Mouse (Mus musculus): ENCODE measurements around the gene Ppfia2. TPM values are rescaled to one million over a fixed set of nuclear protein-coding genes. Genes with fewer than 3 reads are reported as not detected.

Gene Ppfia2
- polyA plus RNA-seq, 1 experiment, result 0.87 TPM

- 50% methylated on average over 1 of the region's 1 CpGs for WGBS
- no peaks in the 10 kb centered on the region for H3K4me1 ChIP-seq (ENCODE audit: control insufficient read depth, insufficient read depth, low read length)
- TF ChIP-seq POLR2A (IDR thresholded peaks at IDR 0.05; ENCODE audit: borderline replicate concordance, control insufficient read depth, low read depth, low read length) (no peak), CTCF (IDR thresholded peaks at IDR 0.05; ENCODE audit: control insufficient read depth, insufficient read depth, low read length) (no peak)
- no peak overlapping the region for H3K4me3 ChIP-seq (replicated peaks; ENCODE audit: control insufficient read depth, low read depth, low read length)
- no peak overlapping the region for H3K27ac ChIP-seq (ENCODE audit: control insufficient read depth, insufficient read depth, low read depth, low read length, poor library complexity)
Observed at GRCm38 (mm10) chr10:106939441-106939840, 469.3 kb downstream of the Ppfia2 start.

GRCm38 (mm10) chr10:106941380-106941779, 471.2 kb downstream of the Ppfia2 start:
- H3K27ac ChIP-seq (ENCODE audit: control insufficient read depth, insufficient read depth, low read depth, low read length, poor library complexity), result no peak overlapping the region
- TF ChIP-seq POLR2A (IDR thresholded peaks at IDR 0.05; ENCODE audit: borderline replicate concordance, control insufficient read depth, low read depth, low read length) (no peak), CTCF (IDR thresholded peaks at IDR 0.05; ENCODE audit: control insufficient read depth, insufficient read depth, low read length) (no peak)
- WGBS, result 68% methylated on average over 5 of the region's 5 CpGs
- H3K4me1 ChIP-seq (ENCODE audit: control insufficient read depth, insufficient read depth, low read length), result no peaks in the 10 kb centered on the region
- H3K4me3 ChIP-seq (replicated peaks; ENCODE audit: control insufficient read depth, low read depth, low read length), result no peak overlapping the region

- no peak overlapping the region for H3K27ac ChIP-seq (ENCODE audit: control insufficient read depth, insufficient read depth, low read depth, low read length, poor library complexity)
- H3K4me3 ChIP-seq (replicated peaks; ENCODE audit: control insufficient read depth, low read depth, low read length), result no peak overlapping the region
- H3K4me1 ChIP-seq (ENCODE audit: control insufficient read depth, insufficient read depth, low read length), result no peaks in the 10 kb centered on the region
- WGBS, result 66% methylated on average over 3 of the region's 3 CpGs
- no peak for TF ChIP-seq CTCF (IDR thresholded peaks at IDR 0.05; ENCODE audit: control insufficient read depth, insufficient read depth, low read length)
Observed at GRCm38 (mm10) chr10:106959026-106959425, 488.9 kb downstream of the Ppfia2 start.

GRCm38 (mm10) chr10:106975193-106976141, 505.3 kb downstream of the Ppfia2 start:
- TF ChIP-seq POLR2A (IDR thresholded peaks at IDR 0.05; ENCODE audit: borderline replicate concordance, control insufficient read depth, low read depth, low read length) (no peak), CTCF (IDR thresholded peaks at IDR 0.05; ENCODE audit: control insufficient read depth, insufficient read depth, low read length) (no peak)
- Histone ChIP-seq H3K4me1 (ENCODE audit: control insufficient read depth, insufficient read depth, low read length) (no peaks in the 10 kb centered on the region), H3K4me3 (replicated peaks; ENCODE audit: control insufficient read depth, low read depth, low read length) (no peak overlapping the region), H3K27ac (ENCODE audit: control insufficient read depth, insufficient read depth, low read depth, low read length, poor library complexity) (no peak overlapping the region)
- 73% methylated on average over 13 of the region's 13 CpGs for WGBS
